Mouse (Mus musculus) thymus, adult 18-20 months (tissue): Measurements from ENCODE around the gene Ppef2.
"Not testable (repeated sequence)": the region's sequence is repeated elsewhere in the genome, so short reads cannot be mapped to it uniquely, and the experiment has no call there.

ENCODE experiments used
- DNase-seq, 2 experiments: peaks; one replicate each; pipeline ENCODE4 v3.0.0; 2022; ENCODE audit warnings: mixed read lengths in 2 of 2

The Ppef2 gene

GRCm38 (mm10) chr5:92234939-92235557, 21.0 kb downstream of the Ppef2 start:
- DNase-seq = no peak

DNA sequence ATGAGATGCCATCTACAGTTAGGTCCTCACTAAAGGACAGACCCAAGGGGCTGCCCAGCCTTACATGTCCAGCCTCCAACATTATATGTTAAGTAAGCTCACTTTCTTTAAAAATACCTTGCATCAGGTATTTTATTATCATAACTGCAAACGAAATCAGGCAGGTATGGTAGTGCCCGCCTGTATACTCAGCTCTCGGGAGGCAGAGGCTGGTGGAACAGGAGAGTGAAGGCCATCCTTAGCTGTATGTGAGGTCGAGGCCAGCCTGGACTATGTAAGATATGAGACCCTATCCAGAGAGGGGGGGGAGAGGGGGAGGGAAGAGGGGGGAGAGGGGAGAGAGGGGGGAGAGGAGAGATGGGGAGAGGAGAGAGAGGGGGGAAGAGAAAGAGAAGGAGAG, 22.7 kb downstream of the Ppef2 start:
- DNase-seq = no peak

DNA sequence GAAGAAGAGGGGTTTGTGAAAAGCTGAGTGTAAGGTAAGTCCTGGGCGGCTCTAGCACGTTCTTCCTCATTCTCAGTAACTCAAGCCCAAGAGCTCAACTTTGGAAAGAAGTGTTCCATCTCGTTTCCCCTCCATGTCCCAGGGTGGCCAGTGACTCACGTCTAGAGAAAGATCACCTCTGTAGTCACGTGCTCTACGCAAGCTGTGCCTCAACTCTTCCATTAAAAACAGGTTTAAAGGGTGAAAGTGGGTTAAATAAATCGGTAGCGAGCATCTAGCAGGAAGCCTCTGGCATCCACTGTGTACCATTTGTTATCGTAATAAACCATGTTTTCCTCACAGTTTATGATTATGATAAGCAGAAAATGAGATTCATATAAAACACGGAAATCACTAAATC, 24.2 kb downstream of the Ppef2 start:
- DNase-seq = no peak

DNA sequence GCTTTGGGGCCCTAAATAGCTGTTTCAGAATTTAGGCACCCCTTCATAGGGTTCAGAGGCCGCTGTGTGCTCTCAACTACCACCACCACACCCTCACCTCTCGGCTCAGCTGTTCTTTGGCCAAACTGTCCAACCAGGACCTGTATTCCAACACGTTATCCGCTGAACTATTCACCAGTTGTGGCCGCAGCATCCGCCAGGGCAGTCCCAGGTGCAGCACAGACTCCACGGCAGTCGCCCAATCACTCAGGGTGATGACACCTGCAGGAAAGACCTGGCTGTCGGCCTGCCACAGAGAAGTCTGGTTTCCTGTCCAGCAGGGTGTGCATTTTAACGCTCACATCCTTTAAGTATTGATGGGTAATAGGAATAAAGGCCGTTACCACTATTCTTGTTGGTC, 25.8 kb downstream of the Ppef2 start:
- no peak for DNase-seq

DNA sequence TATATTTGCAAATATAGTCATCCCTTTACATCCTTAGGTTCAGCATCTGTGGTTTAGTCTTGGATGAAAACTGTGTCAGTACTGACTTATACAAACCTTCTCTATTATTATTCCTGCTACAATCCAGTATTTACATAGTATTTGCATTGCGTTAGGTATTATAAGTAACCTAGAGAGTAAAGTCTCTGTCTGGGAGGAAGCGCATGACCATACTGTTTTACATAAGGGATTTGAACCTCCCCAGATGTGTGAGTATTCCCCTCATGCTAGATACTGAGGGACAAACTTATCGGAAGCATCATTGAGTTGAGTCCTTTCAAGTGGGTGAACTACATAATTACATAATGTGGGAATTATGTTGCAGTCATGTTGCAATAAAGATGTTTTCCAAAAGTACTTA, 26.6 kb downstream of the Ppef2 start:
- DNase-seq = no peak

DNA sequence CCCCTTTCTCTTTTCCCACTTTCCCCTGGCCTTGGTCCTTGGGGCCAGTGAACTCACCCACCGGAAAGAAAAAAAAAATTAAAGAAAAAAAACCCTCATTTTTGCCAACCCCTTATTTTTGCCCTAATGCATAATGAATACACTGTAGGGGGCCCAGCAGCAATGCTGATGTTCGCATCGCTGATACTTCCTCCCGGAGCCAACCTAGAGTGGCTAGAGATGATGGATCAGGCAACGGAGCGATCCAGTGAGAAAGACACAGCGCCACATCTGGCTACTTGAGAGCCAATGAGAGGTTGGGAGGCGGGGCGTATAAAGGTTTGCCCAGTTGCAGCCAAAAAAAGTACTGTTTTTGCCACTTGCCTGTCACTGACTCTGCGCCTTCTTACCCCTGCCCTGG, 27.3 kb downstream of the Ppef2 start:
- DNase-seq = no peak

DNA sequence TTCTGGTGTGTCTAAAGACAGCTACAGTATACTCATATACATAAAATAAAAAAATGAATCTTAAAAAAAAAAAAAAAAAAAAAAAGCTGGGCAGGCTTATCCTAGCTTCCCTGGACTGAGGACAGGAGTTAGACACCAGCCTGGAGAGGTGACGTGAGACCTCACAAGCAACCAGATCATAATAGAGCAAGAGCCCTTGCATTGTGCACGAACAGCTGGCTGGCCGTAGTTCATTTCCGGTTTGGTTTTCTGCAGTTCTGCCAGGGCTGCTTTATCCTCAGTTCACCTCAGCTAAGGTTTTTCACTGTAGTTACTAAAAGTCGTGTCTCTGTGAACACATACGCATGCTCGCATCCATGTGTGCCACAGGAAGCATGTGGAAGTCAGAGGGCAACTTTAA, 28.3 kb downstream of the Ppef2 start:
- no peak for DNase-seq

GRCm38 (mm10) chr5:92220287-92220902, 35.7 kb downstream of the Ppef2 start:
- DNase-seq = no peak

- DNase-seq = no peak
Measured at GRCm38 (mm10) chr5:92219826-92220225, 36.3 kb downstream of the Ppef2 start.

DNA sequence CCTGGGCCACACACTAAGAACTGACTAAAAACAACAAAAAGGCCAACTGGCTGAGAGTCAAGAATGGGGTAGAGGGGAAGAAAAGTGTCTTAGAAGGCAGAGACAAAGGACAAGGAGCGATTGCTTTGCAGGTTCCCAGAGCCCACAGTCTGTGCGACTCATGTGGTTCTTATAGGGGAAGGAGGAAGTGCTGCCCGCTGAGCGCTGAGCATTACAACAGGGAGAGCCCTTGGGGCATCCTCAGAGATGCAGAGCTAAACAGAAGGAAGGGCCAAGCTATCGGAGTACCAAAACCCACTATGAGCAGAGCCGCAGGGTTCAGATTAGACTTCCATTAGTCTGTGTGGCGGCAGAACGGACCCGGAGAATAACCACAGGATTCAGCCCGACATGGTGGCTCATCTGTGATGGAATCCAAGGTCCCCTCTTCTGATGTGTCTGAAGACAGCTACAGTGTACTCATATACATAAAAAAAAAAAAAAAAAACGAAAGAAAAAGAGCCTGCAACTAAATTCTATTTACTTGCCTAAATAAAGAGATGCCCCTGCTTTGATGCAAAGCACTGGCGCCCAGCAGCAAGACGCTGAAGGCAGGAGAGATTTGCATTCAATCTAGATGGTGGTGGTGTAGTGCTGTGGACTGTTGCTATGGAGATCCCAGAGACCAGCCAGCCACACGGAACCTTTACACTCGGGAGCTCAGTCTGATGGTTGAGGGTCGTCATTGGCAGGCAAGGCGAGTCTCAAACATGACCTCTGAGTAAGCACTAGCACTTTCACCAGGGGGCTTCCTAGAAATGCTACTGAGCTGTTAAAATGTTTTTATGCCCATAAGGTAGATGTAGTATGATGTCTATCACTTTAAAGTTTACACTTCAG, 36.9 kb downstream of the Ppef2 start:
- no peak for DNase-seq

DNA sequence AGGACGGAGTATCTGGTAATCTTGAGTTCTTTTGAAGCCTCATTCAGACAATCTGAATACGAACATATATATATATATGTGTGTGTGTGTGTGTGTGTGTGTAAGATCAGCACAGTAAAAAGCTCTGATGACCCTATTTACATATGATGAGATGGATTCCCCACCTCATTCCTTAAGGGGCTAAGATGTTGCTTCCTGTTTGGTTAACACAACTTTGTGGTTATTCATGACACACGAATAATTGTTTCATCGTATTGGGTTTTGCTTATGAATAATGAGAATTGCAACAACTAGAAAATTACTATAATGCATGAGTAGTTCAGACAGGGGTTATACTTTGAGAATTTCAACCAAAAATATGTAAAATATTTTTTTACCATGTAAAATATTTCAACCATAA, 40.8 kb downstream of the Ppef2 start, which contains the start of gene U90926:
TSS of gene U90926 (minus strand) at position 101 of the 400 bp plus-strand sequence.
- no peak for DNase-seq

- DNase-seq = no peak
Measured at GRCm38 (mm10) chr5:92212231-92212630, 43.8 kb downstream of the Ppef2 start.

DNA sequence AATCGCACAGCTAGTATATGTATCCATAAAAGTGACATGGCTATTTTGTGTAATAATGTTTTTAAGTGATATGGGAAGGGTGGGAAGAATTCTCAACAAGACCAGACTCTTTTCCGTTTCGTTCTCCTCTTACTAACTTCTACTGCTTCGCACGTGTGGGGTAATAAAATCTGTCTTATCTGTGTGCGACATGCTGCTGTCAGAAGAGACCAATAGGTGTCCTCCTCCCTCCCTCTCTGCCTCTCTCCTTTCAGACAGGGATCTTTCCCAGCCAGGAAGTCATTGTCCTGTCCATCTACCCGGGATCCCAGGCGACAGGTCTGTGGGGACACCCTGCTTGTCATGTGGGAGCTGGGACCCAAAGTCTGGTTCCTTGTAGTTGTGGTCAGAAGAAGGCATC, 45.9 kb downstream of the Ppef2 start:
- DNase-seq = no peak

GRCm38 (mm10) chr5:92206121-92206520, 50.0 kb downstream of the Ppef2 start:
- DNase-seq = no peak

- DNase-seq = no peak
Measured at GRCm38 (mm10) chr5:92205706-92206105, 50.4 kb downstream of the Ppef2 start.

DNA sequence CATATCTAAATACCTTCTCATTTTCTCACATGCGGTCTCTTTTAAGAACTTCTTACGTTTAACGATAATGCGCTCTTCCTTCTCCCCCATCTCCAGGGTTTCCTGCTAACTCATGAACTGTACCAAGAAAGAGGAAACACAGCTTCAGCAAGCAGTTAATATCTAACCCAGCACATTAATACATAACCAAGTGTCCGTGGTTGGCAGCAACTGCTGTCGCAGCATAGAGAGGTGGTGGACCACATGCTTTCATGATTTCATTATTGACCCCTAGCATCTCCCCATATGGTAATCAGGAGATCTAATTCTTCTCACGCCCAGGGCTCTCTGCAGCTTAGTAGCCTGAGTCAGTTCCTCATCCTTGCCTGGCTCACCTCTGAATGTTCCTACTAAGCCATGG, 50.9 kb downstream of the Ppef2 start:
- no peak for DNase-seq

- DNase-seq = no peak
Measured at GRCm38 (mm10) chr5:92204162-92205036, 51.7 kb downstream of the Ppef2 start.

- DNase-seq = no peak
Measured at GRCm38 (mm10) chr5:92198266-92198665, 57.8 kb downstream of the Ppef2 start.

- DNase-seq = no peak
Measured at GRCm38 (mm10) chr5:92196895-92197811, 58.9 kb downstream of the Ppef2 start.

- not testable (repeated sequence) for DNase-seq
Measured at GRCm38 (mm10) chr5:92195716-92196115, 60.4 kb downstream of the Ppef2 start.

DNA sequence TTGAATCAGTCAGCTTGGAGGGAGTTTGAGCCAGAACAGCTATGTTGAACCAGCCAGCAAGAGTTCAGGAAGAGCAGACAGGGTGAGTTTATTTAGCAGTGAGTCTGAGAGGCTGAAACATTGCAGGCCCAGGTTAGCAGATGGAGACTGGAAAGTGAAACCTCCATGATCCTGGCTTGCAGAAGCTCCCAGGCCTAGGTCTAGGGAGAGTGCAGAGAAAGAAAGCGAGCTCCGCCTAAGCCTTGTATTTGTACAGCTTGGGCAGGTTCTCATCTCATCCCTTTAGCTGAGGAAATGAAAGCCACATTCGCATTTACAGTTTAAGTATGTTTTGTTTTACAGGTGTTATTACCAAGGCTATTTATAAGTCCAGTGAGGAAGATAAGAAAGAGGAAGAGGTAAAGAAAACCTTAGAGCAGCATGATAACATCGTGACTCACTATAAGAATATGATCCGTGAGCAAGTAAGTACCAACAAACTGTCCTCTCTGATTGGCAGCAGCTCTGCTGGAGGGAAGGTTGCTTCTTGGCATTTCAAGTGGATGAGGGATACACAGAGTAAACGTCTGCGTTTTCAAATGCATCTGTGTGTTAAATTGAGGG, 67.1 kb downstream of the Ppef2 start:
- no peak for DNase-seq
